Mouse (Mus musculus) brain, embryonic 14.5 days (tissue): ENCODE results near the gene Kcnq4.

Source experiments
- CTCF ChIP-seq: fragments of 200-500 bp; IDR thresholded peaks from 2 replicates; pipeline ENCODE4 v1.5.1; 2012; ENCODE audit warnings: inconsistent platforms, mild to moderate bottlenecking, moderate library complexity, borderline replicate concordance; ENCODE audit not compliant: insufficient read depth, insufficient read length; ENCODE audit errors: extremely low read depth
- POLR2A ChIP-seq: fragments of 200-500 bp; IDR thresholded peaks from 2 replicates; pipeline ENCODE4 v1.6.1; 2012; ENCODE audit warnings: mild to moderate bottlenecking, inconsistent platforms, borderline replicate concordance; ENCODE audit not compliant: poor library complexity, insufficient read depth, insufficient read length, severe bottlenecking; ENCODE audit errors: extremely low read depth

DNA sequence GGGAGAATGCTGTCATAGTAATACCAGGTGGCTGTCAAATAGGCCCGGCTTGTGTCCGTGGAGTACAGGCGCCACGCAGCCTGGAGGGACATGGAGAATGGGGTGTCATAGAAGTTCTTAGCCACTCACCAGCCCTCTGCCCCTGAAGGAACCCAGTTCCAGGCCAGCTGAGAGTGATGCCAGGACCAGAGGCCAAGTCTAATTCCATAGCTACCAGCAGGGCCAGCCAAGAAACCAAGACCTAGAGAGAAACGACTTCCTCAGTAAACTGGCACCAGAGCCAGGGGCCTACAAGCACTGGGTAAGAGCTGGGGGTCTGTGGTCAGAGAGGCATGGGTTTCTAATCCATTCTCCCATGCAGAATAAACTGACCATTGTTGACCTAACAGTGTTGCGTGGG, 35.4 kb downstream of the Kcnq4 start:
- TF ChIP-seq POLR2A, result no peak
- no peak for TF ChIP-seq CTCF
